Mouse (Mus musculus): Measurements from ENCODE around the gene Pla2r1.

Gene Pla2r1

DNA sequence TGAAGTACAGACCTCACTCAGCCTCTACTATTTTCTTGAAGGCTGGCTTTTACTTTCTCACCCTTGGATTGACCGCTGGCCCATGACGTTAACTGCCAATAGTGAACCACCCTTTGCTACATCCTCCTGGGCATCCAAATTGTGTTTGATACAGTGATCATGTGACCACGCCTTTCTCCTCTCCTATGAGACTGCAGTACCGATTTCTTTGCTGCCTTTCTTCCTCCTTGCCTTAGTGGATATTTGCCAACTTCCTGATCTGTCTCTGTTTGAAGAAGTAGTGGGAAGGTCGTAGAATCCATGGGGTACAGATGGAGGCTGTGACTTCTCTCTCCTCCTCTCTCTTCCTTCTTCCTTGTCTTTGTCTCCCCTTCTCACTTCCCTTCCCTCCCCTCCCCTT lies 147.7 kb downstream of the Pla2r1 start:
- DNase-seq (ENCODE audit: low read depth, low spot score) = no peak

DNA sequence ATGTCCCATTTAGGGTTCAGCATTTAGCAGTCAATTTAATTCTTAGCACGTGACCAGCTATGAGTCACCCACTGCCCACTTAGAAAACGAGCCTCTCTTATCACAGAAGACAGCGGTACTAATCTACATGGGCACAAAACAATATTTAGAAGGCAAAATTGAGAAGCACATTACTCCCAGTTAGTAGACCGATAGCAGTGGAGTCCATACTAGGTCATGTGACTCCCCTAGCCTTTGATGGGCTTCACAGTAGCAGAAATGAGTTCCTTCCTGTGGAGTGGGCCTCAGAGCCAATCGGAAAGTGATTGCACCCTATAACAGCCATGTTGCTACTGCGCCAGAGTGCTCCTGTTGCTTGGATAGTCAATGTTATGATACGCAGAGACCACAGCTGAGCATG lies 148.3 kb downstream of the Pla2r1 start:
- DNase-seq (ENCODE audit: low read depth, low spot score) = no peak

DNA sequence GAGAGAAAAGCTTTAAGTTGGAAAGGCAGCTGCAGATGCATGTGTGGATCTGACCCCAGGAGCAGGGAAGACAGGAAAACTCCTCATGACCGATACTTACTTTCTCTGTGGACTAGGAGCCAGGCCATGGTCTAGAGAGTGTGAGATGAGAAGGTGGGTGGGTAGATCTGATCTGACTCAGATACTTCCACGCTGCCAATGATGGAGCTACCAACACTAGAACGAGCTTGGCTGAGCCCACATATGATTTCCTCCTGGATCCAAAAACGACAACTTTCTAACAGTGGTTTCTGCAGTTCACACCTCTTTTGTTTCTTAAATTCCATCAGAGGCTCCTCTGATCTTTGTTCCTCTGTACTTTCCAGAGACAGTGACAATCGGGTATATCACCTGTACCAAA lies 151.4 kb downstream of the Pla2r1 start:
- no peak for DNase-seq (ENCODE audit: low read depth, low spot score)

DNA sequence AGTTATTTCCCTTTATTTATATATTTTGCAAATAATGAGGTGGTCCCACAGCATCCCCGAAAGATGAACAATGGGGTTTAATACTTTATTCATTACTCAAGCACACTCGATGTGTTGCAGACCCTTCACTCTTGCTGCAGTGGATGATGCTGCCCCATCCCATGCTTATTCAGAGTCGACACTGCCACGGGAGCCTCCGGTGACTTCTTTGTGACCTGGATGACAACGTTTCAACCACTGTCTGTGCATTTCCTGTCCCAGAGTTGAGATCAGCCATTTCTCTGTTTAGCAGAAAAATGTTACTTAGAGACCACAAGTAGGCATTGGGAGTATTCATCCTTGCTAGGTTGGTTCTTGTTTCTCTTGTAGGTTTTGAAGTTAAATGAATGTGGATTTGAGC lies 159.3 kb downstream of the Pla2r1 start:
- no peak for DNase-seq (ENCODE audit: low read depth, low spot score)

DNA sequence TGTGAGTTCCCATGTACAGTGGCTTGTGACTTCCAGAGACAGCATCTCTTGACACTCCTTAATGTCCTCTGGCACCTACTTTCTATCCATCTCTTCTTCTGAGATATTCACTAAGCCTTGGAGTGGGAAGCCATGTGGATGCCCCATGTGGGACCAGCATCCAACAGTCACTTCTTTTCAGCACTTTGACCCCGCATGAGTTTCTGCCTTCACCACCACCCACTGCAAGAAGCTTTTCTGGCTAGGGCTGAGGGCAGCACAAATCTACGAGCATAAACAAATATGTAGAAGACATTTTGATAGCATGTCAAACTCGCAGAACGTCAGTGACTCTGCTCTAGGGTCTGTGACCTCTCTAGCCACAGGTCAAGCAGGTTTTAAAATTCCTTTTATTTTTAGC lies 160.8 kb downstream of the Pla2r1 start:
- DNase-seq (ENCODE audit: low read depth, low spot score) = no peak

DNA sequence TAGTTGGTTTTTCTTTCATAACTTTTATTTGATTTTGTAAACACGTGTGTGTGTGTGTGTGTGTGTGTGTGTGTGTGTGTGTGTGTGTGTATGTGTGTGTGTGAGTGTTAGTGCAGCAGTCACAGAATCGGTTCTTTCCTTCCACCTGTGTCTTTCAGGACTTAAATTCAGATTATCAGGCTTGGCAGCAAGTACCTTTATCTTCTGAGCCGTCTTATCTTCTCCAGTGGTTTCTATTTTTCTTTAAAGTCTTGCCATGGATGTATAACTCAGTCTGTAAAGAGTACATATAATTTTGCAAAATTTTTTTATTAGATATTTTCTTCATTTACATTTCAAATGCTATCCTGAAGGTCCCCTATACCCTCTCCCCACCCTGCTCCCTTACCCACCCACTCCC lies 165.7 kb downstream of the Pla2r1 start:
- no peak for DNase-seq (ENCODE audit: low read depth, low spot score)

DNA sequence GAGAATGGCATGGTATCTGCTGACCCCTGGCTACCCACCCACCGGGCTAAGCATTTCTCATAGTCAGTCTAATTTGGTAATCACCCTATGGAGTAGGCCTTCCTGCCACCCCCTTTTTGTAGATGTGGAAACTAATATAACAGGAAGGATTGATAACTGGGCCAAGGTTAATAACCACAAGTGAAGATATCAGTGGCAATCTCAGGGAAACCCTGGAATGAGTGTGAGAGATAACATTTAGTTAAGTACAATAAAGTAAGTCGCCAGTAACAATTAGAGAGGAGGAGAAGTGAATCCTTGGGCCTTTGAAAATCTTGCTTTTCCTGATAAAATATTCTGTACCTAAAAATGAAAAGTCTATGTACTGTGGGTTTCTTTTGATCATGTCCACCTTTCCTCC lies 166.3 kb downstream of the Pla2r1 start:
- no peak for DNase-seq (ENCODE audit: low read depth, low spot score)

DNA sequence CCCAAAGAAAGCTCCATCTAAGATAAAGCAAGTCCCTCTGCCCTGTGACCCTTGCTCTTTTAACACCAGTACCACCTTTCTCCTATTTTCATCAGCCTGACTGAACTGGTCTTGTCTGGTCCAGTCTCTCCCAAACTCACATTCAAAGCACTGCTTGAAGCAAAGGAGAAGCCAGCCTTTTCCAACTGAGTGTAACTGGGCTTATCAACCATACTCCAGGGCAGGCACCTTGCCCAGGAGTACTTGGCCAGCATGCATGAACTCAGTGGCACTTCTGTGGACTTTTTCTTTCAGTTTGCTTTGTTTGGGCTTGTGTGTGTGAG lies 168.4 kb downstream of the Pla2r1 start:
- DNase-seq (ENCODE audit: low read depth, low spot score) = peak; percentile 31

DNA sequence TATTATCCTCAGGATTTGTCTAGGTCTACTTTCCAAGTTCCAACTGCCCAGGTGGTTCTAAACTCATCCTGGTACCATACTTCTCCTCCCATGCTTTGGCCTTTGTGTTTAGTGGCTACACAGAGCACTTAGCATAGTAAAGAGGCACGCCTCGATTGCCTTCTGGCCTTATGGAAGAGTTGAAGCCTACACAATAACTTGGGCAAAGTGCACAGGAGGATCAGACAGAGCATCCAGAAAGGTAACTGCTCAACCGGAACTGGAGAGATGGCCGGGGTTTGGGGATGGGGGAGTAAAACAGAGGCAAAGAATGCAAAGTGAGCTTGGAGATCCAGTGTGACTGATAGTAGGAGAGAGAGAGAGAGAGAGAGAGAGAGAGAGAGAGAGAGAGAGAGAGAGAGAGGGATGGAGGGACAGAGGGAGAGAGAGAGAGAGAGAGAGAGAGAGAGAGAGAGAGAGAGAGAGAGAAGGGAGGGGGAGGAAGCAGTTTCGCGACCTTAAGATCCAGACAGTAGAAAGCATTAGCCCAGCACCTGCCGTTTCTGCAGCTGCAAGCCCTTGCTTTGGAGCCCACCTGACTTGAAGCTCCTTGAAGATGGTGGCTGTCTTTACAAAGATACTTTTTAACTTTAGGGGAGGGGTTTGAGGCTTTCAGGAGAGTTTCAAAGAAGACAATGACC lies 168.9 kb downstream of the Pla2r1 start:
- peak; percentile 29 for DNase-seq (ENCODE audit: low read depth, low spot score)

DNA sequence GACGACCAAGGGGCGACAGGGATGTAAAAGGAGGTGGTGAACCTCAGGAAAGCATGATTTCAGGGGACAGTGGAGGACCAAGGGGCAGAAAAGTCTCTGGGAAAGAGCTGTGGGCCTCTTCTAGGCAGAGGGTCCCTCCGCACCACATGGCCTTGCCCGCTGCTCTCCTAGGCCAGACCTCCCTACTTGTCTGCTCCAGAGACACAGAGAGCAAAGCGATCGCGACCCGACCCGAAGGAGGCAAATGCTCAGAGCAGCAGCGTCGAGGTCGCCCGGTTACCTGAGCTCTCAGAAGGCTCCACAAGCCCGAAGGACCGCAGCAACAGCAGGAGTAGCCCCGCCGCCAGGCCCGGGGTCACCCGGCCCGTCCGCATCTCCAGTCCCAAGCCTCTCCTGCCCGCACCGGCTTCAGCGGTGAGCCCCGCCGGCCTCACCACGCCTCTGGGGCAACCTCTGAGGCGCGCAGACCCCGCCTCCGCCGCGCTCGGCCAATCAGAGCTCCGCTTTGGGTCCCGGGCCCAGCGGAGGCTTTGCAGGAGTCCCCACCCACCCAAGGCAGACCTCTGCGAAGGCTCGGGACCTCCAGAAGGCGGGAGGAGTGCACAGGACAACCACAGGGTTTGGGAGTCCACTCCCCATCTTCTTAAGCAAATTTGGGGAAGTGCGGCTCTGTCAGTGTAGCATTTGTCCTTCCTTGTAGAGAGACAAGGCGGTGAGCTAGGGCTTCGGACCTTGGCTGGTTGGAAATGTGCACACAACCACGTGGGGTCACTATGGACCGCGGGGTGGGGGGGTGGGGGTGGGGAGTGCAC lies 170.0 kb downstream of the Pla2r1 start, which contains the start of gene Ly75:
Gene Ly75, minus strand, starts transcription at position 446 of the 812 bp plus-strand sequence.
- DNase-seq (ENCODE audit: low read depth, low spot score) = peak; percentile 94

DNA sequence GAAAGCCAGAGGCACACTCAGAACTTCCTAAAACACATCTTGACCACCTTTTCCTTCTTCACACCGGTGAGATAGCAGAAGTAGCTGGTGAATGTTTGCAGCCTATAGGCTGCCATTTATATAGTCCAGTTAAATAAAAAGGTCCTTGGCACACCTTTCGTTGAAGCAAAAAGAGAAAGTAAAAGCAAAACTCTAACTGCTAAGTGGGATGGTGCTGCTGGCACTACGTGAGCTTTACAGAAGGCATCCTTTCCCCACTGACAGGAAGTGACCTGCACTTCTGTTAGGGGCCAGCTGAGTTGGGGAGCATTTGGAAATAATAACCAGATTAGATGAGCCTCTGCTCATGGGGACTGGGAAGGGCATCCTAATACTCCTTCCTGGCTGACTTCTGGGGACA lies 170.8 kb downstream of the Pla2r1 start:
- DNase-seq (ENCODE audit: low read depth, low spot score) = peak; percentile 62

DNA sequence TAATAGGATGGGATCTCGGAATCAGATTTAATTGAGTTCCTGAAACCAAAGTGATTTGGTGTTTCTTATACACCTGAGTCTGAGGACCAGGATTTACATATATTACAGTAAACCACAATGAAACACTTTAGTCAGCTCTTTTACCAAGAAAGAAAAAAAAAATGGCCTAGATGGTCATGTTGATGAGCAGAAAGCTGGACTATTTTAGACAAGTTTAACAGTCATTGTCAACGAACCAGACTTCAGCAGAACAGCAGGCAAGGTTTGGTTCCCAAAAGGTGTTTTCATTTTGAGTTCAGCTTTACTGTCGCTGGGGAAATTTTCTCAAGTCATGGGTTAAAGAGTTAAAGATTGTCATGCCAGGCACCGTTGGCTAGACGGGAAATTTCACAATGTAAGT lies 175.8 kb downstream of the Pla2r1 start:
- DNase-seq (ENCODE audit: low read depth, low spot score) = peak; percentile 12

DNA sequence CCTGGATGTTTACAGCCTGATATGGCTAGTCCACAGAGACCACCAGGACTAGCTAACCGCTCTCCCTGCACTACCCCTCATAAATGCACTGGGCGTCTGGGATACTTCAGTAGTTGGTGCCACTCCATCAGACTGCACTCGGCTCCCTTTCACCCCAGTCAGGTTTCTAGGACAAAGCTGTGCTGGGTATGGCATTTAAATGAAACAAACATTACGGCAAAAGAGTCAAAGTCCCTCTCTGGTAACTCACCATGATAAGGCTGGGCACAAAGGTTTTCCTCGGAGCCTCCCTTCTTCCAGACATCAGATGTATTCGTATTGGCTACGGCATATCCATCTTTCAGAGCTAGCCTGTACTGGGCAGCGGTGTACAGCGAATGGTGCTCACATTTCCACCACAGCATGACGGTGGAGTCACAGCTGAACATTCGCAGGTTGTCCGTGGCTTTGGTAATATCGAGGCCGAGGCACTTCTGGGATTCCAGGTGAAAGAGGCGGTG lies 177.4 kb downstream of the Pla2r1 start:
- no peak for DNase-seq (ENCODE audit: low read depth, low spot score)

DNA sequence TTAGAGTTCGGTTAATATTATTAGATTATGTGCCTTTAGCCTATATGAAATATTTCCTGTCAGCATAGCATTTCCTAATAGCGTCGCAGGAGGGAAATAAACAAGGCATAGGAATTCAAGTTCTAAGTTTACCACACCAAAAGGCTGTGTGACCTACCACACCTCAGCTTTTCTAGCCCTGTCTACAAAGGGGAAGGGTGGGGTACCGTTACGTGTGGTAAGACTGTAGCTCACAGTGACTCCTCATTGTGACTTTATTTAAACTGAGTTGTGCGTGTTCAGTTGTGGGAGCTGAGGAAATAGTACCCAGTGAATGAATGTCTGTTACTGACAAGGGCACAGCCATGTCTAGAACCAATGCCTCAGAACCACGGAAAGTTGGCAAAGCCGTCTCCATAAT lies 178.0 kb downstream of the Pla2r1 start:
- DNase-seq (ENCODE audit: low read depth, low spot score) = no peak

DNA sequence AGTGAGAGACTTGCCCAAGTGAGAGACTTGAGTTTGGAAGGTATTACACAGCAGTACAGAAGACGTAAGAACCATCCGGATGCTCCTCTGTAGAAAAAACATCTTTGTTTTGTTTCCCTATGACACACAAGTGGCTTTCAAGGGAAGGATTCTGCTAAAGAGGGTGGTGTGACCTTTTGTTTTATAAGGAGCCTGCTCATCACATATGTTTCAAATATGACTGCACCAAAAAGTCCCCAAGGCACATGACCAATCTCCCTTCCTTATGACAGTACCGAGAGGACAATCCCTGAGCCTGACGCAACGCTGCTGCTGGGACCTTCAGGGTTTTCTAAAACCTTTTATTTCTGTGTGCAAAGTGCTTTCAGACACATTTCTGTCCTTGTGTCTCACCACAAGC lies 182.9 kb downstream of the Pla2r1 start:
- no peak for DNase-seq (ENCODE audit: low read depth, low spot score)

DNA sequence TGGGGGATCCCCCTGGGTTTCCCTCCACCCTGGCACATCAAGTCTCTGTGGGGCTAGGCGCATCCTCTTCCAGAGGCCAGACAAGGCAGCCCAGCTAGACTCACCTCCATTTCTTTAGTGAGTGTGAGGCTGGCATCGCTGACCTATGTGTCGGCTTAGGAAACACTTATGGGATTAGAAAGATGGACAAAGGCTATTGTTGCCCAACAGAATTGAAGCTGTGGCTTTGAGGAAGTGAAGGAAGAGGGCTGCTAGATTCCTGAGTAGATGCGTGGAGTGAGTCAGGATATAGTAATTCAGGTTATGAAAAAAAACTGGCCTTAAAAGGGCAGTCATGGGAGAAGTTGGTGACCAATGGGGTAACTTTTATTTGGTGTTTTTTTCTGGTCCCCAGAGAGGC lies 183.7 kb downstream of the Pla2r1 start:
- no peak for DNase-seq (ENCODE audit: low read depth, low spot score)

DNA sequence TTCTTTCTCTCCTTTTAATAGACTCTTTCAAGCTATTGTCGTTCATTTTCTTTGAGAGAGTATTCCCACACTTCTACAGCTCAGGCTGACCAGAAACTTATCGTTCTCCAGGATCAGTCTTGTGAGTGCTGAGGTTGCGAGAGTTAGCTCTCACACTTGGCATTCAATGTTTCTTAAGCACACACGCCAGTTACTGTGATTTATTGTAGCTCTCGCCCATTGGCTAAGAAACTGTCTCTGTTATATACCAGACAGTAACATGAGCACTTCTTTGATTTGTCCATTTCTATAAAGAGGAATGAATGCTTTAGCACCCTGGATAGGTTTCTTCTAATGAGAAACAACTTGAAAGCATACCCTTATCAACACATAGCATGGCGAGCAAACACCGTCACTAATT lies 185.2 kb downstream of the Pla2r1 start:
- no peak for DNase-seq (ENCODE audit: low read depth, low spot score)
